Mouse (Mus musculus): ENCODE results near the gene Gucy2d.

The Gucy2d gene

GRCm38 (mm10) chr7:98489623-98490084 lies 49.4 kb downstream of the Gucy2d start:
- DNase-seq (ENCODE audit: low read depth, low spot score): peak; percentile 47

GRCm38 (mm10) chr7:98490328-98490727 lies 50.1 kb downstream of the Gucy2d start:
- DNase-seq (ENCODE audit: low read depth, low spot score): no peak

- no peak for DNase-seq (ENCODE audit: low read depth, low spot score)
These were observed 50.7 kb downstream of the Gucy2d start for GRCm38 (mm10) chr7:98490911-98491310.

GRCm38 (mm10) chr7:98491451-98492200 lies 51.4 kb downstream of the Gucy2d start:
- DNase-seq (ENCODE audit: low read depth, low spot score): no peak

DNA sequence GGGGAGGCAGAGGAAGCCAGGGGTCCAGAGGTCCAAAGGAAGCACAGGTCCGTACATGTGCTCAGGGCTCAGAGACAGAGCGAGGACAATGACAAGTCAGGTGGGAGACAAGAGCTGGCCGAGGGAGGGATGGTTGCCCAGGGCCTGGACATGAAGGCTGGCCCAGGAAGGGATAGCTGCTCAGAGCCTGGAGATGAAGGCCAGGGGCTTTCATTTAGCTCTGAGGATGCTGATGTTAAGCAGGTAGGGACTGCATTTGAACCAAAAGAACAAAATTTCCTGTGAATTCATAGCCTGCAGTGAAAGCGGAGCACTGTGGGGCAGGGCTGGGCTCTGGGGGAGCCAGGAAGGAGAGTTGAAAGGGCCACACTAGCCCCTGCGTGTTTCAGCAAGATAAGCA lies 52.1 kb downstream of the Gucy2d start:
- DNase-seq (ENCODE audit: low read depth, low spot score): no peak

- no peak for DNase-seq (ENCODE audit: low read depth, low spot score)
These were observed 53.1 kb downstream of the Gucy2d start for GRCm38 (mm10) chr7:98493307-98493706.

GRCm38 (mm10) chr7:98493901-98494480 lies 53.8 kb downstream of the Gucy2d start:
- no peak for DNase-seq (ENCODE audit: low read depth, low spot score)

DNA sequence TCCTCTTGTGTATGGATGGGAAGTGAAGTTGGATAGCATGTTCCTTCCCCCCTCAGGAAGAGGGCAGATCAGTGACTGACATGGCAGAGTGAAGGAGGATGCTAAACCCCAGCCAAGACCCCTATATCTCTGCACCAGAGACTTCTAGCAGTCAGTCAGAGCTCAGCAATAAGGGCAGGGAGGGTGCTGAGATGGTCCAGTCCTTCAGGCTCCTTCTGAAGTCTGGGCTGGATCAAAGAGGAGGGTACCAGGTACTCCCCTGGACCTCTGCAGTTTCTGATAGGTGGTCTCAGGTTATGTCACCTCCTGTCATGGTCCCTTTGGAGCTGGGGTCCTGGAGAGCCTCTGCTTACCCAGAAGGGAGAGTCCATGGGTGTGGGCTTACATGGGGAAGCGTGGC lies 55.4 kb downstream of the Gucy2d start:
- DNase-seq (ENCODE audit: low read depth, low spot score): no peak

DNA sequence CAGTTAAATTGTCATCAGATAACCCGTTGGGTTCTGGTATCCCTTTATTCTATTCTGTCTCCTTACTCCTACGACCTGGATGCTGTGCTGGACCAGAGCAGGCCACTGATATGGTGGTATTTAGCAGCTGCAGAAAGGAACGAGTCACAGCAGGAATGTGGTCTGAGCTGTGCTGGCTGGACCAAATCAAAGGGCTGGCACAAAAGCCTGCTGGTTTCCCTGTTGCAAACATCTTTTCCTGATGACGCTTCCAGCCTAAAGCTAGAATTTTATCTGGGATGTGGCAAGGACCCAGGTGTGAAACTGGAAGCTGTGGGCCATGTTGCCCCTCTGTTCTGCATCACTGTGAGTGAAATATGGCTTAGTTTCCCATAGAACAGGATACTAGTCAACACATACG lies 57.2 kb downstream of the Gucy2d start:
- no peak for DNase-seq (ENCODE audit: low read depth, low spot score)

DNA sequence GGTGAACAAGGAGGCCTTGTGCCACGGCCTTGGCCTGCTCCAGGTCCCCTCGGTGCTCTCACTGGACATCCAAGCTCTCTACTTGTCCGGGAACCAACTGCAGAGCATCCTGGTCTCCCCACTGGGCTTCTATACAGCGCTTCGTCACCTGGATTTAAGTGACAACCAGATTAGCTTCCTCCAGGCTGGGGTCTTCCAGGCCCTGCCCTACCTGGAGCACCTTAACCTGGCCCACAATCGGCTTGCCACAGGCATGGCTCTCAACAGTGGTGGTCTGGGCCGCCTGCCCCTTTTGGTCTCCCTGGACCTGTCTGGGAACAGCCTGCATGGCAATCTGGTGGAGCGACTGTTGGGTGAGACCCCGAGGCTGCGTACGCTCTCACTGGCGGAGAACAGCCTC lies 57.9 kb downstream of the Gucy2d start:
- DNase-seq (ENCODE audit: low read depth, low spot score): no peak

DNA sequence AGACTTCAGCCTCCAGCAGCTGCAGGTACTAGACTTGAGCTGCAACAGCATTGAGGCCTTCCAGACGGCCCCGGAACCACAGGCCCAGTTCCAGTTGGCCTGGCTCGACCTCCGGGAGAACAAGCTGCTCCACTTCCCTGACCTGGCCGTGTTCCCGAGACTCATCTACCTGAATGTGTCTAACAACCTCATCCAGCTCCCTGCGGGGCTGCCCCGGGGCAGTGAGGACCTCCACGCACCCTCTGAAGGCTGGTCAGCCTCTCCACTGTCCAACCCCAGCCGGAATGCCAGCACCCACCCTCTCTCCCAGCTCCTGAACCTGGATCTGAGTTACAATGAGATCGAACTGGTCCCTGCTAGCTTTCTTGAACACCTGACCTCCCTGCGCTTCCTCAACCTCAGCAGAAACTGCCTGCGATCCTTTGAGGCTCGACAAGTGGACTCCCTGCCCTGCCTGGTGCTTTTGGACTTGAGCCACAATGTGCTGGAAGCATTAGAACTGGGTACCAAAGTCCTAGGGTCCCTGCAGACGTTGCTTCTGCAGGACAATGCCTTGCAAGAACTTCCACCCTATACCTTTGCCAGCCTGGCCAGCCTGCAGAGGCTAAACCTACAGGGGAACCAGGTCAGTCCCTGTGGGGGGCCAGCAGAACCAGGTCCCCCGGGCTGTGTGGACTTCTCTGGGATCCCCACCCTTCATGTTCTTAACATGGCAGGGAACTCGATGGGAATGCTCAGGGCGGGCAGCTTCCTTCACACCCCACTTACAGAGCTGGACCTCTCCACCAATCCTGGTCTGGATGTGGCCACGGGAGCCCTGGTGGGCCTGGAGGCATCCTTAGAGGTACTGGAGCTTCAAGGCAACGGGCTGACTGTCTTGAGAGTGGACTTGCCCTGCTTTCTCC lies 58.7 kb downstream of the Gucy2d start:
- DNase-seq (ENCODE audit: low read depth, low spot score): no peak

DNA sequence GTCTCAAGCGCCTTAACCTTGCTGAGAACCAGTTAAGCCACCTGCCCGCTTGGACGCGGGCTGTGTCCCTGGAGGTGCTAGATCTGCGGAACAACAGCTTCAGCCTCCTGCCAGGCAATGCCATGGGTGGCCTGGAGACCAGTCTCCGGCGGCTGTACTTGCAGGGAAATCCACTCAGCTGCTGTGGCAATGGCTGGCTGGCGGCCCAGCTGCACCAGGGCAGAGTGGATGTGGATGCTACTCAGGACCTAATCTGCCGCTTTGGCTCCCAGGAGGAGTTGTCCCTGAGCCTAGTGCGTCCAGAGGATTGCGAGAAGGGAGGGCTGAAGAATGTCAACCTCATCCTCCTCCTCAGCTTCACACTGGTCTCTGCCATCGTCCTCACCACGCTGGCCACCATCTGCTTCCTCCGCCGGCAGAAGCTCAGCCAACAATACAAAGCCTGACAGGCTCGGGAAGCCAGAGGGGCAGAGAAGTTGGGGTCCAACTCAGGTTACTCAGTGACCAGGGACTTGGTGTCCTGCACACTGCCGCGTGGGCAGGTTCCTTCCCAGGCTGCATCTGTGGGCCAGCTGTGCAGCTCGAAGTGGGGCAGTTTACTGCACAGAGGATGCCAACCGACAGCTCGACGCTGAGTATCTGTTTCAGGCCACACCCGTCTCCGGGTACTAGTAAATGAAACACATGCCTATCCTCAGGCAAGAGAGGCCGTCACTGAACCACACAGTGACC lies 59.5 kb downstream of the Gucy2d start:
- DNase-seq (ENCODE audit: low read depth, low spot score): no peak

DNA sequence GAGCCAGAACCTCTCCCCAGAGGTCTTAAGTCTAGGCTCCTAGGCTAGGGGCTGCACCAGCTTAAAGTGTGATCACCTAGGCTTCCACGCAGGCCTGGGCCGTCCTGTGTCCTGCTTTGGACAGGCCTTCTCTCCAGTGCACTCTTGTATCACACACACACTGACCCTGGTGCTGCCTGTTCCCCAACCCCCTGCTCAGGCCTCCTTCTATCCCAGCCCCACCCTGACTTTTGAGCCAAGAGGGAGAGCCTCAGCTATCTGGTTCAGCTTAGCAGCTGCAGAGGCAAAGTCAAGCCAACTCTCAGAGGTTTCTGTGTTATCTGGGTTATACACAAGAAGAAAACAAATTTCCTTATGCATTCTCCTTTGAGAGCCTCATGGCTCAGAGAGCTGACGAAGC lies 60.3 kb downstream of the Gucy2d start:
- no peak for DNase-seq (ENCODE audit: low read depth, low spot score)

DNA sequence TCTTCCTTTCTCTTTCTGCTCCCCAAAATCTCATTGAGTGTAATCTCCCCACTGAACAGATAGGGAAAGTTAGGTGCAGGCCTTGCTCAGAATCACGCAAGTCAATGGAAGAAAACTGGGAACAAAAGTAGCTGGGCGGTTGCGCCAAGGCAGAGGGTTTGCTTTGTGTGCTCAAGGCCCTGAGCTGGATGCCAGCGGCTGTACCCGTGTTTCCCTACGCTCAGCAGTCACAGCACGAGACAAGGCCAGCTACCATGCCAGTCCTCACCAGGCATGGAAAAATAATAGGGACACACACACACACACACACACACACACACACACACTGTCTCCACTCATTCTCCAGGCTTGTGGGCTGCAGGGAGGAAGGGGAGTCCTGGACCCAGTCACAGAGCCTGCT lies 60.9 kb downstream of the Gucy2d start:
- no peak for DNase-seq (ENCODE audit: low read depth, low spot score)

GRCm38 (mm10) chr7:98502921-98503320 lies 62.7 kb downstream of the Gucy2d start:
- DNase-seq (ENCODE audit: low read depth, low spot score): no peak

GRCm38 (mm10) chr7:98503951-98504647 lies 63.9 kb downstream of the Gucy2d start:
- no peak for DNase-seq (ENCODE audit: low read depth, low spot score)

- DNase-seq (ENCODE audit: low read depth, low spot score): no peak
These were observed 64.6 kb downstream of the Gucy2d start for GRCm38 (mm10) chr7:98504726-98505314.

- no peak for DNase-seq (ENCODE audit: low read depth, low spot score)
These were observed 65.4 kb downstream of the Gucy2d start for GRCm38 (mm10) chr7:98505664-98506063.

GRCm38 (mm10) chr7:98510961-98511958 lies 71.0 kb downstream of the Gucy2d start:
- no peak for DNase-seq (ENCODE audit: low read depth, low spot score)
